Mouse (Mus musculus) kidney, embryonic 15.5 days (tissue): ENCODE measurements around the gene Mrpl24. TPM values are rescaled to one million over a fixed set of nuclear protein-coding genes. Genes with fewer than 3 reads are reported as not detected.

Source experiments
- ATAC-seq: fragments of 200-750 bp; cut with Nextera tagmentation; replicated peaks from 2 replicates; pipeline ENCODE4 v1.8.0; 2017; ENCODE audit warnings: moderate TSS enrichment; ENCODE audit not compliant: low FRiP score
- H3K27ac ChIP-seq: fragments of 300-500 bp; sonication (generic); 2 replicates; pipeline ENCODE4 v1.5.1; 2015; ENCODE audit warnings: mild to moderate bottlenecking, inconsistent platforms
- H3K27me3 ChIP-seq: fragments of 300-500 bp; sonication (generic); 2 replicates; pipeline ENCODE4 v1.6.1; 2015; ENCODE audit warnings: inconsistent platforms
- H3K36me3 ChIP-seq: fragments of 300-500 bp; sonication (generic); 2 replicates; pipeline ENCODE4 v1.6.1; 2015; ENCODE audit warnings: inconsistent platforms
- H3K4me1 ChIP-seq: fragments of 300-500 bp; sonication (generic); 2 replicates; pipeline ENCODE4 v1.6.1; 2015; ENCODE audit warnings: inconsistent platforms
- H3K4me2 ChIP-seq: fragments of 300-500 bp; sonication (generic); 2 replicates; pipeline ENCODE4 v1.6.1; 2015; ENCODE audit warnings: moderate library complexity, mild to moderate bottlenecking, inconsistent platforms
- H3K4me3 ChIP-seq: fragments of 300-500 bp; sonication (generic); replicated peaks from 2 replicates; pipeline ENCODE4 v1.5.1; 2015; ENCODE audit warnings: mild to moderate bottlenecking, inconsistent platforms
- H3K9ac ChIP-seq: fragments of 300-500 bp; sonication (generic); 2 replicates; pipeline ENCODE4 v1.6.1; 2015; ENCODE audit warnings: mild to moderate bottlenecking, inconsistent platforms
- H3K9me3 ChIP-seq: fragments of 300-500 bp; sonication (generic); replicated peaks from 2 replicates; pipeline ENCODE4 v1.6.1; 2016; ENCODE audit warnings: inconsistent platforms
- WGBS: fragments of 180-500 bp; shearing (Covaris S2); methylation state at CpG from one replicate; pipeline ENCODE4 v1.1.7; 2015; ENCODE audit warnings: mixed read lengths; 5-methylcytosine and 5-hydroxymethylcytosine counted together
- polyA plus RNA-seq: library from polyadenylated mRNA; unstranded; fragments of >200 nt; fragmentation: Nextera tagmentation; extraction: Ambion mirVana; gene quantifications from 2 replicates; pipeline ENCODE4 v1.2.1, GENCODE M21; 2015

The Mrpl24 gene
- polyA plus RNA-seq, 1 experiment from 2014 or later: 85.4 TPM

GRCm38 (mm10) chr3:87970939-87971488, 51.7 kb downstream of the Mrpl24 start, which contains the start of gene Nes:
TSS of gene Nes (plus strand) at chr3:87971078.
- Histone ChIP-seq H3K27me3 (no peaks in the 10 kb centered on the region), H3K9me3 (no peaks in the 10 kb centered on the region), H3K36me3 (peaks cover 15% of the 10 kb centered on the region), H3K27ac (peak within 1 kb of the TSS; percentile 88), H3K4me3 (peak within 1 kb of the TSS; percentile 64), H3K4me1 (peaks cover 50% of the 10 kb centered on the region), H3K4me2 (peak within 1 kb of the TSS; percentile 97), H3K9ac (peak within 1 kb of the TSS; percentile 78)
- WGBS: under 1% methylated on average over 44 of the region's 44 CpGs
- peak; percentile 72 for ATAC-seq

GRCm38 (mm10) chr3:87971489-87972202, 52.3 kb downstream of the Mrpl24 start:
- no peaks in the 10 kb centered on the region for H3K27me3 ChIP-seq

GRCm38 (mm10) chr3:87972203-87972664, 52.9 kb downstream of the Mrpl24 start:
- H3K4me3 ChIP-seq: peak overlapping the region; percentile 64
- peak overlapping the region; percentile 78 for H3K9ac ChIP-seq
- H3K4me2 ChIP-seq: peak overlapping the region; percentile 97
- ATAC-seq: 0 out of 2 replicates have a peak, but pooled peaks have one; percentile 6
- no peaks in the 10 kb centered on the region for H3K9me3 ChIP-seq
- whole genome bisulfite sequencing: 7% methylated on average over 8 of the region's 8 CpGs
- peak overlapping the region; percentile 88 for H3K27ac ChIP-seq
- peaks cover 27% of the 10 kb centered on the region for H3K36me3 ChIP-seq
- H3K4me1 ChIP-seq: peaks cover 50% of the 10 kb centered on the region
- no peaks in the 10 kb centered on the region for H3K27me3 ChIP-seq

More at GRCm38 (mm10) chr3:87971489-87972202, 52.3 kb downstream of the Mrpl24 start:
- WGBS: under 1% methylated on average over 60 of the region's 60 CpGs
- H3K9me3 ChIP-seq: no peaks in the 10 kb centered on the region
- H3K4me2 ChIP-seq: peak overlapping the region; percentile 97
- peak overlapping the region; percentile 78 for H3K9ac ChIP-seq
- H3K27ac ChIP-seq: peak overlapping the region; percentile 88
- peak; percentile 27 for ATAC-seq
- H3K36me3 ChIP-seq: peaks cover 21% of the 10 kb centered on the region
- H3K4me3 ChIP-seq: peak overlapping the region; percentile 64
- peaks cover 50% of the 10 kb centered on the region for H3K4me1 ChIP-seq

GRCm38 (mm10) chr3:87972776-87973175, 53.5 kb downstream of the Mrpl24 start:
- Histone ChIP-seq H3K4me2 (peak overlapping the region; percentile 97), H3K9ac (peak overlapping the region; percentile 78), H3K36me3 (peaks cover 32% of the 10 kb centered on the region), H3K4me1 (peaks cover 50% of the 10 kb centered on the region), H3K27ac (peak overlapping the region; percentile 88; the same call in 1 of the 2 replicates), H3K4me3 (peak overlapping the region; percentile 64), H3K27me3 (no peaks in the 10 kb centered on the region), H3K9me3 (no peaks in the 10 kb centered on the region)
- WGBS: 19% methylated on average over 5 of the region's 5 CpGs
- peak; percentile 44; the same call in 1 of the 2 replicates for ATAC-seq

Other genes starting within 250 kb of the Mrpl24 start
- gene Lrrc71, start 170.9 kb upstream of the Mrpl24 start, polyA plus RNA-seq: 0.66 and 0.84 TPM in 2 replicates
- 6.1 and 8.4 TPM in 2 replicates for gene Ntrk1, start 124.3 kb upstream of the Mrpl24 start, polyA plus RNA-seq
- gene Insrr, start 122.6 kb upstream of the Mrpl24 start, polyA plus RNA-seq: 1.2 and 1.5 TPM in 2 replicates
- gene Pear1, start 95.2 kb upstream of the Mrpl24 start, polyA plus RNA-seq: 40.8 and 51.0 TPM in 2 replicates
- gene Sh2d2a, start 72.8 kb upstream of the Mrpl24 start, polyA plus RNA-seq: 0.09 TPM in 1 of 2 replicates, not detected in the other
- 14.4 and 16.1 TPM in 2 replicates for gene Prcc, start 33.9 kb upstream of the Mrpl24 start, polyA plus RNA-seq
- gene Hdgf, start 13.2 kb upstream of the Mrpl24 start, polyA plus RNA-seq: 221 and 234 TPM in 2 replicates
- gene Isg20l2, start 10.8 kb downstream of the Mrpl24 start, polyA plus RNA-seq: 62.5 and 64.3 TPM in 2 replicates
- gene Rrnad1, start 11.2 kb downstream of the Mrpl24 start, polyA plus RNA-seq: 17.7 and 23.0 TPM in 2 replicates
- gene Crabp2, start 29.2 kb downstream of the Mrpl24 start, polyA plus RNA-seq: 81.1 and 82.3 TPM in 2 replicates
- 31.1 and 34.6 TPM in 2 replicates for gene Nes, start 51.6 kb downstream of the Mrpl24 start, polyA plus RNA-seq
- 0.17 and 0.33 TPM in 2 replicates for gene Bcan, start 80.7 kb downstream of the Mrpl24 start, polyA plus RNA-seq
- 0.12 and 0.23 TPM in 2 replicates for gene Hapln2, start 108.1 kb downstream of the Mrpl24 start, polyA plus RNA-seq
- 38.2 and 45.4 TPM in 2 replicates for gene Gpatch4, start 123.6 kb downstream of the Mrpl24 start, polyA plus RNA-seq
- 164 and 174 TPM in 2 replicates for gene Naxe, start 139.0 kb downstream of the Mrpl24 start, polyA plus RNA-seq
- not detected in 2 replicates for gene Ttc24, start 158.8 kb downstream of the Mrpl24 start, polyA plus RNA-seq
- 18.5 and 22.1 TPM in 2 replicates for gene Iqgap3, start 162.5 kb downstream of the Mrpl24 start, polyA plus RNA-seq
- gene Mef2d, start 222.9 kb downstream of the Mrpl24 start, polyA plus RNA-seq: 18.5 and 21.5 TPM in 2 replicates